Mouse (Mus musculus): ENCODE results near the gene Mtmr1. TPM values are rescaled to one million over a fixed set of nuclear protein-coding genes. Genes with fewer than 3 reads are reported as not detected.

Gene Mtmr1
- polyA plus RNA-seq, 1 experiment from 2014 or later, result 13.6 TPM

GRCm38 (mm10) chrX:71467491-71467890 lies 102.9 kb downstream of the Mtmr1 start:
- 71% methylated on average over 3 of the region's 3 CpGs for WGBS
- H3K4me1 ChIP-seq (ENCODE audit: control insufficient read depth, insufficient read depth, low read length), result no peaks in the 10 kb centered on the region
- H3K9ac ChIP-seq (ENCODE audit: low read length), result no peak overlapping the region
- no peak for ATAC-seq (replicated peaks; ENCODE audit: extremely low read depth, insufficient read depth, low FRiP score)
- no peak overlapping the region for H3K4me2 ChIP-seq (ENCODE audit: low read depth, low read length)
- no peaks in the 10 kb centered on the region for H3K36me3 ChIP-seq (ENCODE audit: control insufficient read depth, insufficient read depth)
- no peak overlapping the region for H3K27ac ChIP-seq (ENCODE audit: low read length)
- H3K27me3 ChIP-seq (ENCODE audit: control insufficient read depth, insufficient read depth, low read length), result no peaks in the 10 kb centered on the region
- H3K4me3 ChIP-seq (ENCODE audit: low read length), result no peak overlapping the region
- H3K9me3 ChIP-seq (replicated peaks; ENCODE audit: control insufficient read depth, low read length), result no peaks in the 10 kb centered on the region

Other genes with a start within 250 kb of the Mtmr1 start
- gene Mtm1, start 154.0 kb upstream of the Mtmr1 start, polyA plus RNA-seq (2015; fragmentation: Nextera tagmentation; extraction: Ambion mirVana), result 4.9 and 5.3 TPM in 2 replicates
- gene Cd99l2, start 128.1 kb downstream of the Mtmr1 start, polyA plus RNA-seq (2015; fragmentation: Nextera tagmentation; extraction: Ambion mirVana), result 32.8 and 34.6 TPM in 2 replicates
- 152 and 160 TPM in 2 replicates for gene Hmgb3, start 191.2 kb downstream of the Mtmr1 start, polyA plus RNA-seq (2015; fragmentation: Nextera tagmentation; extraction: Ambion mirVana)